Mouse (Mus musculus) embryonic facial prominence, embryonic 12.5 days (tissue): ENCODE data around the gene Gpc3. TPM values are rescaled to one million over a fixed set of nuclear protein-coding genes. Genes with fewer than 3 reads are reported as not detected.
A peak's percentile ranks its signal among the peaks of the same experiment; 100 is the strongest.
"Not testable (repeated sequence)": the region's sequence is repeated elsewhere in the genome, so short reads cannot be mapped to it uniquely, and the experiment has no call there.

ENCODE experiments used
- ATAC-seq: fragments of 200-750 bp; cut with Nextera tagmentation; 2 replicates; pipeline ENCODE4 v1.8.0; 2017; ENCODE audit not compliant: insufficient number of reproducible peaks, insufficient read depth, low FRiP score, low TSS enrichment
- H3K27ac ChIP-seq: fragments of 300-500 bp; sonication (generic); 2 replicates; pipeline ENCODE4 v1.5.1; 2016; ENCODE audit warnings: mild to moderate bottlenecking
- H3K27me3 ChIP-seq: fragments of 300-500 bp; sonication (generic); 2 replicates; pipeline ENCODE4 v1.6.1; 2016; ENCODE audit warnings: mild to moderate bottlenecking, moderate library complexity
- H3K36me3 ChIP-seq: fragments of 300-500 bp; sonication (generic); 2 replicates; pipeline ENCODE4 v1.6.1; 2016; ENCODE audit warnings: mild to moderate bottlenecking
- H3K4me1 ChIP-seq: fragments of 300-500 bp; sonication (generic); 2 replicates; pipeline ENCODE4 v1.6.1; 2016
- H3K4me2 ChIP-seq: fragments of 300-500 bp; sonication (generic); replicated peaks from 2 replicates; pipeline ENCODE4 v1.6.1; 2016; ENCODE audit warnings: mild to moderate bottlenecking, moderate library complexity
- H3K4me3 ChIP-seq: fragments of 300-500 bp; sonication (generic); 2 replicates; pipeline ENCODE4 v1.5.1; 2016; ENCODE audit warnings: mild to moderate bottlenecking
- H3K9ac ChIP-seq: fragments of 300-500 bp; sonication (generic); 2 replicates; pipeline ENCODE4 v1.6.1; 2016; ENCODE audit warnings: mild to moderate bottlenecking, moderate library complexity
- H3K9me3 ChIP-seq: fragments of 300-500 bp; sonication (generic); 2 replicates; pipeline ENCODE4 v1.6.1; 2016; ENCODE audit warnings: mild to moderate bottlenecking, moderate library complexity
- WGBS: fragments of 180-500 bp; shearing (Covaris S2); methylation state at CpG from one replicate; pipeline ENCODE4 v1.1.7; 2016; 5-methylcytosine and 5-hydroxymethylcytosine counted together
- microRNA counts: library from miRNA; unstranded; fragments of <30 nt; microRNA quantifications from one replicate; lab custom pipeline; 2017
- microRNA-seq: library from miRNA; unstranded; fragments of <30 nt; microRNA quantifications from one replicate; pipeline ENCODE4, GENCODE M21; 2017
- polyA plus RNA-seq: library from polyadenylated mRNA; unstranded; fragments of >200 nt; fragmentation: Nextera tagmentation; extraction: Ambion mirVana; gene quantifications from 2 replicates; pipeline ENCODE4 v1.2.1, GENCODE M21; 2016

Gpc3 gene
- polyA plus RNA-seq, 1 experiment from 2014 or later, result 863 TPM

GRCm38 (mm10) chrX:52273016-52273415 is 340.7 kb downstream of the Gpc3 start:
- Histone ChIP-seq H3K4me1 (no peaks in the 10 kb centered on the region), H3K27me3 (no peaks in the 10 kb centered on the region), H3K4me2 (no peak overlapping the region), H3K36me3 (no peaks in the 10 kb centered on the region), H3K9me3 (no peaks in the 10 kb centered on the region), H3K27ac (no peak overlapping the region), H3K4me3 (no peak overlapping the region), H3K9ac (no peak overlapping the region)
- 79% methylated on average over 7 of the region's 7 CpGs for WGBS
- ATAC-seq, result no peak

- Histone ChIP-seq H3K4me2 (no peak overlapping the region), H3K27ac (no peak overlapping the region), H3K4me1 (no peaks in the 10 kb centered on the region), H3K36me3 (no peaks in the 10 kb centered on the region), H3K9ac (no peak overlapping the region), H3K4me3 (no peak overlapping the region), H3K9me3 (no peaks in the 10 kb centered on the region), H3K27me3 (no peaks in the 10 kb centered on the region)
- no peak for ATAC-seq
- WGBS, result 81% methylated on average over 11 of the region's 11 CpGs
Measured at GRCm38 (mm10) chrX:52261991-52262390, 351.8 kb downstream of the Gpc3 start.

GRCm38 (mm10) chrX:52261546-52261945 is 352.2 kb downstream of the Gpc3 start:
- Histone ChIP-seq H3K4me1 (no peaks in the 10 kb centered on the region), H3K9ac (no peak overlapping the region), H3K36me3 (no peaks in the 10 kb centered on the region), H3K4me2 (no peak overlapping the region), H3K27ac (no peak overlapping the region), H3K4me3 (no peak overlapping the region), H3K9me3 (no peaks in the 10 kb centered on the region), H3K27me3 (no peaks in the 10 kb centered on the region)
- 62% methylated on average over 7 of the region's 7 CpGs for WGBS
- ATAC-seq, result no peak

- 57% methylated on average over 1 of the region's 1 CpGs for WGBS
- not testable (repeated sequence) for H3K9ac ChIP-seq, H3K4me3 ChIP-seq, H3K36me3 ChIP-seq, H3K4me1 ChIP-seq, H3K27ac ChIP-seq, ATAC-seq, H3K27me3 ChIP-seq, H3K9me3 ChIP-seq, H3K4me2 ChIP-seq
Measured at GRCm38 (mm10) chrX:52259771-52260170, 354.0 kb downstream of the Gpc3 start.

GRCm38 (mm10) chrX:52254526-52254925 is 359.2 kb downstream of the Gpc3 start:
- WGBS, result 81% methylated on average over 1 of the region's 1 CpGs
- no peaks in the 10 kb centered on the region for H3K36me3 ChIP-seq
- ATAC-seq, result no peak

GRCm38 (mm10) chrX:52245694-52246297 is 368.0 kb downstream of the Gpc3 start:
- 85% methylated on average over 4 of the region's 4 CpGs for WGBS
- no peak for ATAC-seq
- H3K4me2 ChIP-seq, result no peak overlapping the region
- no peaks in the 10 kb centered on the region for H3K36me3 ChIP-seq
- no peak overlapping the region for H3K9ac ChIP-seq
- H3K27ac ChIP-seq, result no peak overlapping the region
- no peaks in the 10 kb centered on the region for H3K9me3 ChIP-seq
- H3K27me3 ChIP-seq, result no peaks in the 10 kb centered on the region
- H3K4me1 ChIP-seq, result no peaks in the 10 kb centered on the region
- no peak overlapping the region for H3K4me3 ChIP-seq

More at GRCm38 (mm10) chrX:52254526-52254925, 359.2 kb downstream of the Gpc3 start:
- H3K4me2 ChIP-seq, result no peak overlapping the region
- no peaks in the 10 kb centered on the region for H3K27me3 ChIP-seq
- no peaks in the 10 kb centered on the region for H3K9me3 ChIP-seq
- no peaks in the 10 kb centered on the region for H3K4me1 ChIP-seq
- no peak overlapping the region for H3K4me3 ChIP-seq
- H3K9ac ChIP-seq, result no peak overlapping the region
- H3K27ac ChIP-seq, result no peak overlapping the region

- Histone ChIP-seq H3K27ac (no peak overlapping the region), H3K4me2 (no peak overlapping the region), H3K27me3 (no peaks in the 10 kb centered on the region), H3K9me3 (no peaks in the 10 kb centered on the region), H3K4me3 (no peak overlapping the region), H3K9ac (no peak overlapping the region), H3K36me3 (no peaks in the 10 kb centered on the region), H3K4me1 (no peaks in the 10 kb centered on the region)
- ATAC-seq, result no peak
- 92% methylated on average over 4 of the region's 4 CpGs for whole genome bisulfite sequencing
Measured at GRCm38 (mm10) chrX:52237470-52237869, 376.3 kb downstream of the Gpc3 start.

- WGBS, result 42% methylated on average over 7 of the region's 7 CpGs
- Histone ChIP-seq H3K4me2 (no peak overlapping the region), H3K4me1 (no peaks in the 10 kb centered on the region), H3K27me3 (no peaks in the 10 kb centered on the region), H3K27ac (no peak overlapping the region), H3K9me3 (no peaks in the 10 kb centered on the region), H3K36me3 (no peaks in the 10 kb centered on the region), H3K4me3 (no peak overlapping the region), H3K9ac (no peak overlapping the region)
- ATAC-seq, result no peak
Measured at GRCm38 (mm10) chrX:52231984-52232383, 381.8 kb downstream of the Gpc3 start.

GRCm38 (mm10) chrX:52230711-52231110 is 383.0 kb downstream of the Gpc3 start:
- WGBS, result 82% methylated on average over 4 of the region's 4 CpGs
- Histone ChIP-seq H3K36me3 (no peaks in the 10 kb centered on the region), H3K4me2 (no peak overlapping the region), H3K4me3 (no peak overlapping the region), H3K4me1 (no peaks in the 10 kb centered on the region), H3K27me3 (no peaks in the 10 kb centered on the region), H3K9me3 (no peaks in the 10 kb centered on the region), H3K9ac (no peak overlapping the region), H3K27ac (no peak overlapping the region)
- no peak for ATAC-seq

MicroRNAs within 50 kb of the gene (microRNA counts, 519-probe panel; counts per million panel counts)
- microRNA mmu-miR-717 (lab: Ali Mortazavi, UCI), result 460 counts per million, percentile 65 among the panel's probes with 10 or more counts

Small RNA genes within 50 kb of the gene (microRNA-seq; reads per million reads assigned to microRNA genes)
- gene Mir6384, result not detected
- gene Mir717, result not detected

Other genes starting within 250 kb of the Gpc3 start
- gene Ccdc160, start 177.2 kb upstream of the Gpc3 start, polyA plus RNA-seq, result 0.92 and 1.7 TPM in 2 replicates